Mouse (Mus musculus): ENCODE measurements around the gene Mrpl40. TPM values are rescaled to one million over a fixed set of nuclear protein-coding genes. Genes with fewer than 3 reads are reported as not detected.
A peak's percentile ranks its signal among the peaks of the same experiment; 100 is the strongest.

Mrpl40 gene
- polyA plus RNA-seq, 1 experiment from 2014 or later = 41.4 TPM

DNA sequence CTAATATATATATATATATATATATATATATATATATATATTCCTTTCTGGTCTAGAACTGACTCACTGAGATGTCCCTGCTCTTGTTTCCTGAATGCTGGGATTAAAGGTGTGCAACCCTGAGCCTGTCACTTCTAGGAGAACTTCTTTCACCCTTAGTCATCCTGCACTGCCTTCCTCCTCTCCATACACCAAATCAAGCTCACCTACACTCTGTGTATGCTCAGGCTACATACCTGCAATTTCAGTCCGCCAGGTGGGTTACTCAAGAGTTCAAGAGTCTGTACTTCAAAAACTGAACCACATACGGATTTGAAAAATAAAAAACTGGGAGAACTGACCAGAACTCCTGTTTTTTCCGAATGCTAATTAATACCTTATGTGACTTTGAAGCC, 40.6 kb downstream of the Mrpl40 start:
- no peak overlapping the region for H3K27ac ChIP-seq (ENCODE audit: low read depth)
- peak overlapping the region; percentile 94 for H3K4me3 ChIP-seq (ENCODE audit: low read depth, low read length)
- TF ChIP-seq CTCF (IDR thresholded peaks at IDR 0.05; ENCODE audit: low read depth) (no peak), EP300 (IDR thresholded peaks at IDR 0.05; ENCODE audit: low read depth) (no peak)
- 0 out of 2 replicates have a peak overlapping the region, but pooled peaks have one; percentile 97 for H3K9ac ChIP-seq (replicated peaks)
- no peaks in the 10 kb centered on the region for H3K27me3 ChIP-seq (ENCODE audit: insufficient read depth, low read length)
- no peaks in the 10 kb centered on the region for H3K9me3 ChIP-seq (ENCODE audit: low read length)
- DNase-seq (no peak), ATAC-seq (peak; percentile 40)
- 24% methylated on average over 3 of the region's 3 CpGs for whole genome bisulfite sequencing (ENCODE audit: insufficient replicate concordance)
- 0 out of 2 replicates have a peak, but pooled peaks cover 3% of the 10 kb centered on the region for H3K4me1 ChIP-seq (ENCODE audit: insufficient read depth)
- H3K36me3 ChIP-seq (replicated peaks; ENCODE audit: insufficient read depth, low read length) = peaks cover 25% of the 10 kb centered on the region
- peak overlapping the region; percentile 87 for H3K4me2 ChIP-seq (ENCODE audit: low read depth, low read length)

DNA sequence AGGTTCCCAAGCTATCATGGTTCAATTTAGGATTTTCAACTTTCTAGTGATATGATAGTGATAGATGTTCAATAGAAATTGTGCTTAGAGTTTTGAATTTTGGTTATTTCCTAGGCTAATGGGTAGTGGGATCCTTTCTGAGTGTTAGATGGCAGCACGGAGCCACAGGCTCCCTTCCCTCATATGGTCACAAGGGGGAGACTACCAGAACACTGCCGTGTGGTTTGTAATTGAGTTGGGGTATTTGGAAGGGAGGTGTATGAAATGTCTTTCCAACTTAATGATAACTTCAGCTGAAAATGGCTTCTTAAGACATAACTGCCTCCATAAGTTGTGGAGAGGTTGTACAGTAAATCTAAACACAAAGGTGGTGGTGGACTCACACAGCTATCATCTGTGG, 43.2 kb downstream of the Mrpl40 start:
- Histone ChIP-seq H3K27me3 (ENCODE audit: insufficient read depth, low read length) (no peaks in the 10 kb centered on the region), H3K27ac (ENCODE audit: low read depth) (no peak overlapping the region), H3K4me2 (ENCODE audit: low read depth, low read length) (no peak overlapping the region), H3K9me3 (ENCODE audit: low read length) (no peaks in the 10 kb centered on the region), H3K9ac (replicated peaks) (no peak overlapping the region), H3K4me1 (ENCODE audit: insufficient read depth) (0 out of 2 replicates have a peak, but pooled peaks cover 3% of the 10 kb centered on the region), H3K36me3 (replicated peaks; ENCODE audit: insufficient read depth, low read length) (peaks cover 41% of the 10 kb centered on the region), H3K4me3 (ENCODE audit: low read depth, low read length) (no peak overlapping the region)
- DNase-seq (no peak), ATAC-seq (no peak)
- 74% methylated on average over 2 of the region's 2 CpGs for WGBS (ENCODE audit: insufficient replicate concordance)
- TF ChIP-seq CTCF (IDR thresholded peaks at IDR 0.05; ENCODE audit: low read depth) (0 out of 2 replicates have a peak, but pooled peaks have one; percentile 9), EP300 (IDR thresholded peaks at IDR 0.05; ENCODE audit: low read depth) (no peak)

GRCm38 (mm10) chr16:18829102-18829501, 47.6 kb downstream of the Mrpl40 start:
- 81% methylated on average over 6 of the region's 6 CpGs for WGBS (ENCODE audit: insufficient replicate concordance)
- H3K9ac ChIP-seq (replicated peaks) = no peak overlapping the region
- no peak overlapping the region for H3K4me2 ChIP-seq (ENCODE audit: low read depth, low read length)
- no peak overlapping the region for H3K4me3 ChIP-seq (ENCODE audit: low read depth, low read length)
- H3K36me3 ChIP-seq (replicated peaks; ENCODE audit: insufficient read depth, low read length) = peaks cover 72% of the 10 kb centered on the region
- no peak for TF ChIP-seq EP300 (IDR thresholded peaks at IDR 0.05; ENCODE audit: low read depth)
- no peak for TF ChIP-seq CTCF (IDR thresholded peaks at IDR 0.05; ENCODE audit: low read depth)
- no peaks in the 10 kb centered on the region for H3K27me3 ChIP-seq (ENCODE audit: insufficient read depth, low read length)
- no peaks in the 10 kb centered on the region for H3K9me3 ChIP-seq (ENCODE audit: low read length)
- no peak for DNase-seq
- no peak overlapping the region for H3K27ac ChIP-seq (ENCODE audit: low read depth)
- no peaks in the 10 kb centered on the region for H3K4me1 ChIP-seq (ENCODE audit: insufficient read depth)
- no peak for ATAC-seq

DNA sequence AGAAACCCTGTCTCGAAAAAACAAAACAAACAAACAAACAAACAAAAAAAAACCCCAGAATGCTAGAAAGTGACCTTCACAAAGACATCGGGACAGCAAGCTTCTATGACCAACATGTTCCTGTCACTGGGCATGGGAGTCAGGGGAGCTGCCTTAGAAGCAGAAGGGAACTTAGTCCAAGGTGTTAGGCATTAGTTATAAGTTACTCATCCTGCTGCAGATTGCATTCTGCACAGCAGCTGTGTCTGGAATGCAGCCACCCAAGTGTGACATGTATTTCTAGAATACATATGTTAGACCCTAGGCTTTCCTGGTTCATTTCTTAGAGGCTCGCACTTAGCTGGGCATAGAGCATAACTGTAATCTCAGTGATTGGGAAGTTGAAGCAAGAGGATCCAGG, 48.0 kb downstream of the Mrpl40 start:
- Histone ChIP-seq H3K9ac (replicated peaks) (no peak overlapping the region), H3K27ac (ENCODE audit: low read depth) (no peak overlapping the region), H3K4me2 (ENCODE audit: low read depth, low read length) (no peak overlapping the region), H3K36me3 (replicated peaks; ENCODE audit: insufficient read depth, low read length) (peaks cover 68% of the 10 kb centered on the region), H3K9me3 (ENCODE audit: low read length) (no peaks in the 10 kb centered on the region), H3K4me3 (ENCODE audit: low read depth, low read length) (no peak overlapping the region), H3K4me1 (ENCODE audit: insufficient read depth) (no peaks in the 10 kb centered on the region), H3K27me3 (ENCODE audit: insufficient read depth, low read length) (no peaks in the 10 kb centered on the region)
- no peak for ATAC-seq
- no peak for DNase-seq
- 84% methylated on average over 3 of the region's 3 CpGs for WGBS (ENCODE audit: insufficient replicate concordance)
- TF ChIP-seq EP300 (IDR thresholded peaks at IDR 0.05; ENCODE audit: low read depth) = no peak

DNA sequence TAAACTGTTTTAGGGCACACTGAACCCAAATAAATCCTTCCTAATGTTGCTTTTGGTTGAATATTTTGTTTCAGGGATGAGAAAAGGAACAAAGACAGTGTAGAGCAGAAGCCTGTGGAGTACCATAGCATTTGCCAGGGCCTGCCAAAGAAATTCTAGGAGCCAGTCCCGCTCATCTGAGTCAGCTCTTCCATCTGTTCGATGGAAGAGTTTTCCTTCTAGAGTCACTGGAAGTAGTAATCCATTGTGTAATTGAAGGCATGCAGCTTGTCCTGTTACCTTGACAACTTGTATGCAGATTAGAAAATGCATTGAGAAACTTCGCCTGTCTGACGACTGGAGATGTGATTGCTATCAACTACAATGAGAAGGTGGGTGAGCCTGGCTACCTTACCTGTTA, 53.7 kb downstream of the Mrpl40 start:
- no peak for DNase-seq
- H3K4me1 ChIP-seq (ENCODE audit: insufficient read depth) = no peaks in the 10 kb centered on the region
- no peaks in the 10 kb centered on the region for H3K27me3 ChIP-seq (ENCODE audit: insufficient read depth, low read length)
- H3K9ac ChIP-seq (replicated peaks) = no peak overlapping the region
- H3K4me2 ChIP-seq (ENCODE audit: low read depth, low read length) = no peak overlapping the region
- TF ChIP-seq EP300 (IDR thresholded peaks at IDR 0.05; ENCODE audit: low read depth) (no peak), CTCF (IDR thresholded peaks at IDR 0.05; ENCODE audit: low read depth) (no peak)
- no peak overlapping the region for H3K27ac ChIP-seq (ENCODE audit: low read depth)
- ATAC-seq = no peak
- H3K4me3 ChIP-seq (ENCODE audit: low read depth, low read length) = no peak overlapping the region
- whole genome bisulfite sequencing (ENCODE audit: insufficient replicate concordance) = 82% methylated on average over 4 of the region's 4 CpGs
- peaks cover 88% of the 10 kb centered on the region for H3K36me3 ChIP-seq (replicated peaks; ENCODE audit: insufficient read depth, low read length)
- H3K9me3 ChIP-seq (ENCODE audit: low read length) = no peaks in the 10 kb centered on the region

GRCm38 (mm10) chr16:18822356-18822755, 54.3 kb downstream of the Mrpl40 start:
- no peaks in the 10 kb centered on the region for H3K27me3 ChIP-seq (ENCODE audit: insufficient read depth, low read length)
- H3K9me3 ChIP-seq (ENCODE audit: low read length) = no peaks in the 10 kb centered on the region
- 41% methylated on average over 1 of the region's 1 CpGs for WGBS (ENCODE audit: insufficient replicate concordance)
- no peak for ATAC-seq
- H3K9ac ChIP-seq (replicated peaks) = no peak overlapping the region
- H3K4me1 ChIP-seq (ENCODE audit: insufficient read depth) = no peaks in the 10 kb centered on the region
- H3K4me3 ChIP-seq (ENCODE audit: low read depth, low read length) = no peak overlapping the region
- DNase-seq = no peak
- no peak overlapping the region for H3K27ac ChIP-seq (ENCODE audit: low read depth)
- peaks cover 87% of the 10 kb centered on the region for H3K36me3 ChIP-seq (replicated peaks; ENCODE audit: insufficient read depth, low read length)
- no peak for TF ChIP-seq CTCF (IDR thresholded peaks at IDR 0.05; ENCODE audit: low read depth)
- TF ChIP-seq EP300 (IDR thresholded peaks at IDR 0.05; ENCODE audit: low read depth) = peak; percentile 59; the same call in 1 of the 2 replicates
- no peak overlapping the region for H3K4me2 ChIP-seq (ENCODE audit: low read depth, low read length)

Other genes starting within 250 kb of the Mrpl40 start
- gene Sept5, start 246.9 kb downstream of the Mrpl40 start, polyA plus RNA-seq (2015; fragmentation: Nextera tagmentation; extraction: Ambion mirVana) = 3.0 and 3.2 TPM in 2 replicates
- gene Cldn5, start 100.0 kb downstream of the Mrpl40 start, polyA plus RNA-seq (2015; fragmentation: Nextera tagmentation; extraction: Ambion mirVana) = 11.5 and 13.9 TPM in 2 replicates
- 39.2 and 41.0 TPM in 2 replicates for gene Ufd1, start 65.1 kb downstream of the Mrpl40 start, polyA plus RNA-seq (2015; fragmentation: Nextera tagmentation; extraction: Ambion mirVana)
- gene Cdc45, start 64.9 kb downstream of the Mrpl40 start, polyA plus RNA-seq (2015; fragmentation: Nextera tagmentation; extraction: Ambion mirVana) = 15.8 and 18.7 TPM in 2 replicates
- gene 2510002D24Rik, start 40.3 kb downstream of the Mrpl40 start, polyA plus RNA-seq (2015; fragmentation: Nextera tagmentation; extraction: Ambion mirVana) = 9.7 and 11.8 TPM in 2 replicates
- gene Gm28539, start 40.3 kb downstream of the Mrpl40 start, polyA plus RNA-seq (2015; fragmentation: Nextera tagmentation; extraction: Ambion mirVana) = not detected in 2 replicates
- gene Hira, start 175 bp upstream of the Mrpl40 start, polyA plus RNA-seq (2015; fragmentation: Nextera tagmentation; extraction: Ambion mirVana) = 2.6 and 3.1 TPM in 2 replicates